Mouse (Mus musculus): Measurements from ENCODE around the gene Tnfaip2.

Tnfaip2 gene

GRCm38 (mm10) chr12:111428364-111428763 lies 13.9 kb upstream of the Tnfaip2 start:
- DNase-seq = no peak

GRCm38 (mm10) chr12:111428961-111429911 lies 13.0 kb upstream of the Tnfaip2 start:
- peak; percentile 70 for DNase-seq

GRCm38 (mm10) chr12:111430049-111430867 lies 12.0 kb upstream of the Tnfaip2 start:
- no peak for DNase-seq

GRCm38 (mm10) chr12:111430868-111431817 lies 11.1 kb upstream of the Tnfaip2 start:
- DNase-seq = no peak

GRCm38 (mm10) chr12:111432097-111432496 lies 10.2 kb upstream of the Tnfaip2 start:
- no peak for DNase-seq

- DNase-seq = no peak
Observed at GRCm38 (mm10) chr12:111432751-111433331, 9.4 kb upstream of the Tnfaip2 start.

- DNase-seq = no peak
Observed at GRCm38 (mm10) chr12:111434164-111434744, 8.0 kb upstream of the Tnfaip2 start.

GRCm38 (mm10) chr12:111434745-111435327 lies 7.4 kb upstream of the Tnfaip2 start:
- DNase-seq = no peak

- DNase-seq = no peak
Observed at GRCm38 (mm10) chr12:111436170-111436569, 6.1 kb upstream of the Tnfaip2 start.

- DNase-seq = no peak
Observed at GRCm38 (mm10) chr12:111436640-111437039, 5.6 kb upstream of the Tnfaip2 start.

- no peak for DNase-seq
Observed at GRCm38 (mm10) chr12:111437222-111437900, 4.9 kb upstream of the Tnfaip2 start.

- no peak for DNase-seq
Observed at GRCm38 (mm10) chr12:111438850-111439249, 3.4 kb upstream of the Tnfaip2 start.

GRCm38 (mm10) chr12:111440701-111441373 lies 1.4 kb upstream of the Tnfaip2 start:
- DNase-seq = no peak

- DNase-seq = no peak
Observed at GRCm38 (mm10) chr12:111441523-111441922, 746 bp upstream of the Tnfaip2 start.

- DNase-seq = no peak
Observed at GRCm38 (mm10) chr12:111443011-111443870, 972 bp downstream of the Tnfaip2 start.

GRCm38 (mm10) chr12:111443921-111444831 lies 1.9 kb downstream of the Tnfaip2 start:
- DNase-seq = no peak

GRCm38 (mm10) chr12:111445161-111445889 lies 3.1 kb downstream of the Tnfaip2 start:
- no peak for DNase-seq
